Mouse (Mus musculus) gastrocnemius, postnatal 36 days (tissue): ENCODE measurements around the gene Gpr101. TPM values are rescaled to one million over a fixed set of nuclear protein-coding genes. Genes with fewer than 3 reads are reported as not detected.

ENCODE experiments used
- DNase-seq, 2 experiments: peaks; one replicate each; pipeline ENCODE4 v3.0.0; 2022
- intact Hi-C: fragments of 180-260 bp; cut with DNase I; formaldehyde crosslinking; loops from one replicate; pipeline ENCODE4 v1.15.1; 2025
- long read RNA-seq, 2 experiments: library from polyadenylated mRNA; stranded (forward); transcript quantifications; one replicate each; pipeline ENCODE4 v2.0.0; 2021
- total RNA-seq, 2 experiments: library from RNA; stranded (reverse); gene quantifications; 2 replicates each; pipeline ENCODE4 v1.2.3; 2021

Gpr101 gene
- not detected for total RNA-seq
- long read RNA-seq, experiment 1, result 0 reads
- long read RNA-seq, experiment 2, result 0 reads

GRCm38 (mm10) chrX:57503634-57504033, at the start of gene Gpr101:
Gene Gpr101, minus strand, starts transcription at chrX:57503757.
- no peak for DNase-seq
- intact Hi-C loops, result no loop called here

- intact Hi-C loops, result no loop called here
- no peak for DNase-seq
Observed at GRCm38 (mm10) chrX:57521117-57522095, 17.8 kb upstream of the Gpr101 start.

GRCm38 (mm10) chrX:57506247-57506646, 2.7 kb upstream of the Gpr101 start:
- DNase-seq, result no peak

More at GRCm38 (mm10) chrX:57506247-57506646, 2.7 kb upstream of the Gpr101 start:
- intact Hi-C loops, result no loop called here

Other genes starting within 250 kb of the Gpr101 start
- gene Arhgef6, start 165.0 kb downstream of the Gpr101 start, total RNA-seq, result 10 to 100 TPM; 70.6 to 83.2 TPM
- gene Rbmx, start 110.7 kb downstream of the Gpr101 start, total RNA-seq, result 10 to 100 TPM; 12.0 to 14.7 TPM
- gene Gm364, start 94.6 kb downstream of the Gpr101 start, total RNA-seq, result not detected